Mouse (Mus musculus): ENCODE results near the gene Cdh20.

DNA sequence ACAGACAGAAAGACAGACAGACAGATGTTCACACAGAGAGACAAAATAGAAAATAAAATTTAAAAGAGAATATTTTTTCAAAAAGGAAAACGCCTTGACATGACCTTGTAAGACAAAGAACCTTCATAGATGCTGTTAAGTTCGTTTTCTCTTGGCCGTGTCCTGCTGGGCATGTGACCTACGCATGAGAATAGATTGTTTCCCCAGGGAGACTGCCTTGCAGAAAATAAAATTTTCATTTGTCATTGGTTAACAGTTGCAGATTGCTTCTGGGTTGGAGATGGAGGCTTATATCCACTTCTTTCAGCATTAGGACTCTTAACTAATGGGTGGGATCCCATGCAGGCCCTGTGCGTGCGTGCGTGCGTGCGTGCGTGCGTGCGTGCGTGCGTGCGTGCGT, 219.2 kb downstream of the Cdh20 start:
- no peak for TF ChIP-seq EP300 (IDR thresholded peaks at IDR 0.05; ENCODE audit: low read depth)
- no peak for TF ChIP-seq CTCF (IDR thresholded peaks at IDR 0.05; ENCODE audit: low read depth)

Data from liver, embryonic 14.5 days (tissue).